Mouse (Mus musculus): Measurements from ENCODE around the gene BC035044. TPM values are rescaled to one million over a fixed set of nuclear protein-coding genes. Genes with fewer than 3 reads are reported as not detected.

BC035044 gene
- polyA plus RNA-seq, 1 experiment from 2014 or later, result 0.65 TPM

GRCm38 (mm10) chr6:128852766-128853165 is 38.2 kb downstream of the BC035044 start:
- Histone ChIP-seq H3K27me3 (ENCODE audit: insufficient read depth, low read length) (no peaks in the 10 kb centered on the region), H3K36me3 (ENCODE audit: insufficient read depth, low read length) (no peaks in the 10 kb centered on the region), H3K9me3 (ENCODE audit: low read length) (no peaks in the 10 kb centered on the region), H3K4me1 (ENCODE audit: insufficient read depth, low read length) (0 out of 2 replicates have a peak, but pooled peaks cover 3% of the 10 kb centered on the region), H3K4me3 (ENCODE audit: low read length) (no peak overlapping the region), H3K4me2 (replicated peaks; ENCODE audit: low read depth, low read length) (no peak overlapping the region), H3K9ac (replicated peaks; ENCODE audit: low read length) (no peak overlapping the region), H3K27ac (ENCODE audit: low read length) (no peak overlapping the region)
- no peak for ATAC-seq (ENCODE audit: low FRiP score, low TSS enrichment)
- 78% methylated on average over 3 of the region's 3 CpGs for WGBS

- no peaks in the 10 kb centered on the region for H3K27me3 ChIP-seq (ENCODE audit: insufficient read depth, low read length)
- no peak for ATAC-seq (ENCODE audit: low FRiP score, low TSS enrichment)
- H3K36me3 ChIP-seq (ENCODE audit: insufficient read depth, low read length), result no peaks in the 10 kb centered on the region
- WGBS, result 80% methylated on average over 2 of the region's 2 CpGs
- H3K4me3 ChIP-seq (ENCODE audit: low read length), result no peak overlapping the region
- 0 out of 2 replicates have a peak, but pooled peaks cover 3% of the 10 kb centered on the region for H3K4me1 ChIP-seq (ENCODE audit: insufficient read depth, low read length)
- no peak overlapping the region for H3K4me2 ChIP-seq (replicated peaks; ENCODE audit: low read depth, low read length)
- no peaks in the 10 kb centered on the region for H3K9me3 ChIP-seq (ENCODE audit: low read length)
- no peak overlapping the region for H3K27ac ChIP-seq (ENCODE audit: low read length)
- H3K9ac ChIP-seq (replicated peaks; ENCODE audit: low read length), result no peak overlapping the region
These were observed 39.8 kb downstream of the BC035044 start for GRCm38 (mm10) chr6:128851151-128851550.

GRCm38 (mm10) chr6:128850671-128851070 is 40.3 kb downstream of the BC035044 start:
- H3K9me3 ChIP-seq (ENCODE audit: low read length), result no peaks in the 10 kb centered on the region
- no peak overlapping the region for H3K4me3 ChIP-seq (ENCODE audit: low read length)
- H3K36me3 ChIP-seq (ENCODE audit: insufficient read depth, low read length), result no peaks in the 10 kb centered on the region
- no peak overlapping the region for H3K9ac ChIP-seq (replicated peaks; ENCODE audit: low read length)
- H3K4me1 ChIP-seq (ENCODE audit: insufficient read depth, low read length), result no peaks in the 10 kb centered on the region
- no peaks in the 10 kb centered on the region for H3K27me3 ChIP-seq (ENCODE audit: insufficient read depth, low read length)
- ATAC-seq (ENCODE audit: low FRiP score, low TSS enrichment), result no peak
- no peak overlapping the region for H3K4me2 ChIP-seq (replicated peaks; ENCODE audit: low read depth, low read length)
- WGBS, result 59% methylated on average over 2 of the region's 2 CpGs
- H3K27ac ChIP-seq (ENCODE audit: low read length), result no peak overlapping the region

- no peaks in the 10 kb centered on the region for H3K27me3 ChIP-seq (ENCODE audit: insufficient read depth, low read length)
- H3K4me2 ChIP-seq (replicated peaks; ENCODE audit: low read depth, low read length), result no peak overlapping the region
- no peak overlapping the region for H3K4me3 ChIP-seq (ENCODE audit: low read length)
- no peaks in the 10 kb centered on the region for H3K4me1 ChIP-seq (ENCODE audit: insufficient read depth, low read length)
- H3K9ac ChIP-seq (replicated peaks; ENCODE audit: low read length), result no peak overlapping the region
- no peaks in the 10 kb centered on the region for H3K9me3 ChIP-seq (ENCODE audit: low read length)
- peak; percentile 18; the same call in 1 of the 2 replicates for ATAC-seq (ENCODE audit: low FRiP score, low TSS enrichment)
- no peak overlapping the region for H3K27ac ChIP-seq (ENCODE audit: low read length)
- H3K36me3 ChIP-seq (ENCODE audit: insufficient read depth, low read length), result no peaks in the 10 kb centered on the region
- 51% methylated on average over 2 of the region's 2 CpGs for WGBS
These were observed 41.0 kb downstream of the BC035044 start for GRCm38 (mm10) chr6:128849902-128850301.

GRCm38 (mm10) chr6:128847401-128847800 is 43.5 kb downstream of the BC035044 start:
- no peaks in the 10 kb centered on the region for H3K27me3 ChIP-seq (ENCODE audit: insufficient read depth, low read length)
- no peaks in the 10 kb centered on the region for H3K9me3 ChIP-seq (ENCODE audit: low read length)
- peaks cover 6% of the 10 kb centered on the region for H3K4me1 ChIP-seq (ENCODE audit: insufficient read depth, low read length)
- H3K36me3 ChIP-seq (ENCODE audit: insufficient read depth, low read length), result no peaks in the 10 kb centered on the region
- no peak overlapping the region for H3K9ac ChIP-seq (replicated peaks; ENCODE audit: low read length)
- H3K4me2 ChIP-seq (replicated peaks; ENCODE audit: low read depth, low read length), result no peak overlapping the region
- no peak overlapping the region for H3K27ac ChIP-seq (ENCODE audit: low read length)
- no peak for ATAC-seq (ENCODE audit: low FRiP score, low TSS enrichment)
- no peak overlapping the region for H3K4me3 ChIP-seq (ENCODE audit: low read length)
- 95% methylated on average over 4 of the region's 4 CpGs for WGBS

- H3K4me3 ChIP-seq (ENCODE audit: low read length), result no peak overlapping the region
- no peak for ATAC-seq (ENCODE audit: low FRiP score, low TSS enrichment)
- peaks cover 12% of the 10 kb centered on the region for H3K4me1 ChIP-seq (ENCODE audit: insufficient read depth, low read length)
- no peaks in the 10 kb centered on the region for H3K36me3 ChIP-seq (ENCODE audit: insufficient read depth, low read length)
- H3K9ac ChIP-seq (replicated peaks; ENCODE audit: low read length), result no peak overlapping the region
- 72% methylated on average over 6 of the region's 9 CpGs for WGBS
- H3K4me2 ChIP-seq (replicated peaks; ENCODE audit: low read depth, low read length), result no peak overlapping the region
- H3K27me3 ChIP-seq (ENCODE audit: insufficient read depth, low read length), result no peaks in the 10 kb centered on the region
- H3K9me3 ChIP-seq (ENCODE audit: low read length), result no peaks in the 10 kb centered on the region
- no peak overlapping the region for H3K27ac ChIP-seq (ENCODE audit: low read length)
These were observed 44.9 kb downstream of the BC035044 start for GRCm38 (mm10) chr6:128845998-128846542.

- no peak overlapping the region for H3K9ac ChIP-seq (replicated peaks; ENCODE audit: low read length)
- peak; percentile 28 for ATAC-seq (ENCODE audit: low FRiP score, low TSS enrichment)
- no peaks in the 10 kb centered on the region for H3K36me3 ChIP-seq (ENCODE audit: insufficient read depth, low read length)
- 38% methylated on average over 7 of the region's 7 CpGs for WGBS
- H3K27me3 ChIP-seq (ENCODE audit: insufficient read depth, low read length), result no peaks in the 10 kb centered on the region
- peaks cover 12% of the 10 kb centered on the region for H3K4me1 ChIP-seq (ENCODE audit: insufficient read depth, low read length)
- H3K9me3 ChIP-seq (ENCODE audit: low read length), result no peaks in the 10 kb centered on the region
- 0 out of 2 replicates have a peak overlapping the region, but pooled peaks have one; percentile 12 for H3K4me2 ChIP-seq (replicated peaks; ENCODE audit: low read depth, low read length)
- no peak overlapping the region for H3K4me3 ChIP-seq (ENCODE audit: low read length)
- no peak overlapping the region for H3K27ac ChIP-seq (ENCODE audit: low read length)
These were observed 45.5 kb downstream of the BC035044 start for GRCm38 (mm10) chr6:128845319-128845979.

- no peaks in the 10 kb centered on the region for H3K36me3 ChIP-seq (ENCODE audit: insufficient read depth, low read length)
- H3K4me3 ChIP-seq (ENCODE audit: low read length), result no peak overlapping the region
- ATAC-seq (ENCODE audit: low FRiP score, low TSS enrichment), result no peak
- H3K4me2 ChIP-seq (replicated peaks; ENCODE audit: low read depth, low read length), result peak overlapping the region; percentile 80
- H3K27me3 ChIP-seq (ENCODE audit: insufficient read depth, low read length), result no peaks in the 10 kb centered on the region
- H3K4me1 ChIP-seq (ENCODE audit: insufficient read depth, low read length), result peaks cover 12% of the 10 kb centered on the region
- H3K9ac ChIP-seq (replicated peaks; ENCODE audit: low read length), result no peak overlapping the region
- H3K27ac ChIP-seq (ENCODE audit: low read length), result 0 out of 2 replicates have a peak overlapping the region, but pooled peaks have one; percentile 24
- 92% methylated on average over 5 of the region's 5 CpGs for WGBS
- H3K9me3 ChIP-seq (ENCODE audit: low read length), result no peaks in the 10 kb centered on the region
These were observed 46.3 kb downstream of the BC035044 start for GRCm38 (mm10) chr6:128844586-128845080.

- 29% methylated on average over 8 of the region's 8 CpGs for WGBS
- Histone ChIP-seq H3K9me3 (ENCODE audit: low read length) (no peaks in the 10 kb centered on the region), H3K36me3 (ENCODE audit: insufficient read depth, low read length) (no peaks in the 10 kb centered on the region), H3K4me1 (ENCODE audit: insufficient read depth, low read length) (peaks cover 12% of the 10 kb centered on the region), H3K9ac (replicated peaks; ENCODE audit: low read length) (no peak overlapping the region), H3K27ac (ENCODE audit: low read length) (0 out of 2 replicates have a peak overlapping the region, but pooled peaks have one; percentile 24), H3K4me2 (replicated peaks; ENCODE audit: low read depth, low read length) (peak overlapping the region; percentile 80), H3K4me3 (ENCODE audit: low read length) (peak overlapping the region; percentile 78), H3K27me3 (ENCODE audit: insufficient read depth, low read length) (no peaks in the 10 kb centered on the region)
- ATAC-seq (ENCODE audit: low FRiP score, low TSS enrichment), result no peak
These were observed 46.8 kb downstream of the BC035044 start for GRCm38 (mm10) chr6:128844131-128844530.

- ATAC-seq (ENCODE audit: low FRiP score, low TSS enrichment), result peak; percentile 29
- Histone ChIP-seq H3K4me1 (ENCODE audit: insufficient read depth, low read length) (peaks cover 12% of the 10 kb centered on the region), H3K4me2 (replicated peaks; ENCODE audit: low read depth, low read length) (peak overlapping the region; percentile 80), H3K9me3 (ENCODE audit: low read length) (no peaks in the 10 kb centered on the region), H3K27ac (ENCODE audit: low read length) (peak overlapping the region; percentile 97), H3K27me3 (ENCODE audit: insufficient read depth, low read length) (no peaks in the 10 kb centered on the region), H3K4me3 (ENCODE audit: low read length) (peak overlapping the region; percentile 78), H3K36me3 (ENCODE audit: insufficient read depth, low read length) (no peaks in the 10 kb centered on the region), H3K9ac (replicated peaks; ENCODE audit: low read length) (peak overlapping the region; percentile 85)
- WGBS, result 0% methylated on average over 22 of the region's 22 CpGs
These were observed 47.4 kb downstream of the BC035044 start for GRCm38 (mm10) chr6:128843479-128843992.
